Mouse (Mus musculus) ES-Bruce4 (cell line): ENCODE measurements around the gene Abcf2.

Experiments
- CTCF ChIP-seq: IDR thresholded peaks from one replicate; pipeline ENCODE4 v1.8.1; 2011; ENCODE audit warnings: low read depth, low read length
- EP300 ChIP-seq: IDR thresholded peaks from 2 replicates; pipeline ENCODE4 v1.6.1; 2011; ENCODE audit warnings: low read depth, low read length; ENCODE audit not compliant: insufficient read depth
- POLR2A ChIP-seq: IDR thresholded peaks from one replicate; pipeline ENCODE4 v1.8.1; 2011; ENCODE audit warnings: low read length; ENCODE audit not compliant: insufficient read depth

DNA sequence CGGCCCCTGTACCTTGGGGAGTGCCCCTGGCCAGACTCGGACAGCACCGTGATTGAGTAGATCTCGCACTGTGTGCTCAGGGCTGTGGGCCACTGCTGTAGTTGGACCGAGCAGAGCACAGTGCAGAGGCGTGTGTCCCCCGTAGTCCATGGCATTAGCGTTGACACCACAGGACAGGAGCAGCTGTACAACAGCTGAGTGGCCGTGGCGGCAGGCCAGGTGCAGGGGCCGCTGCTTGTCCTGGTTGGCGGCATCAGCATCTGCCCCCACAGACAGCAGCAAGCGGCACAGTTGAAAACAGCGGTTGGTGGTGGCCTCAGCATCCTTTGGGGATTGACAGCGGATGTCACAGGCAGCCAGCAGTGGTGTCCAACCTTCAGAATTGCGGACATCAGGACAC is 39.6 kb downstream of the Abcf2 start:
- TF ChIP-seq POLR2A (no peak), CTCF (no peak), EP300 (no peak)
